Mouse (Mus musculus) thymus, postnatal 14 days (tissue): ENCODE results near the gene Amfr.

ENCODE experiments used
- DNase-seq: peaks from one replicate; pipeline ENCODE4 v3.0.0; 2021

Amfr gene

GRCm38 (mm10) chr8:93929233-93929632 is 83.4 kb downstream of the Amfr start:
- no peak for DNase-seq

DNA sequence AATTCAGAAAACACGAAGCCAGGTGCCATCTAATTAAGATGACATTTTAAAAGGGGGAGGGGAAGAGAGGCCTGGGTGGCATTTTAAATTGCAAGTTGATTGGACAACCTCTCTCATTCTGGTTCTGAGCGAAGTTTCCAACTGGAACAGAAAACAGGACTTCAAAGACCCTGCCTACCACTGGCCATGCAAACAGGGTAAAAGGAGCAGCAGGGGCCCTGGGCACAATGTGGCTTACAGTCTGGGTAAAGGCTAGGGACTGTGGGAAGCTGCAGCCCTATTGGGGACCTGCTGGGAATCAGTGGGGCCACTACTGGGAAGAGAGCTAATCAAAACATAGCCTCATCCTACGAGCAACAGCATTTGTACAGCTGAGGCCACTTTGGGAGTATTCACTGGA is 87.1 kb downstream of the Amfr start:
- no peak for DNase-seq

- DNase-seq = no peak
Measured at GRCm38 (mm10) chr8:93923897-93924334, 88.7 kb downstream of the Amfr start.
